Mouse (Mus musculus) lung, embryonic 16.5 days (tissue): ENCODE measurements at regions not wholly inside any gene's neighbourhood (a gene's known extent, or its start where the extent isn't known, plus 50 kb on each side); places are given as distances from the start of the nearest gene placed in this dataset.
A peak's percentile ranks its signal among the peaks of the same experiment; 100 is the strongest.

Source experiments
- ATAC-seq: fragments of 200-750 bp; cut with Nextera tagmentation; 2 replicates; pipeline ENCODE4 v1.8.0; 2017; ENCODE audit warnings: low read depth, mild to moderate bottlenecking, moderate library complexity
- H3K27ac ChIP-seq: fragments of 300-500 bp; sonication (generic); 2 replicates; pipeline ENCODE4 v1.5.1; 2014; ENCODE audit warnings: mild to moderate bottlenecking, control low read depth, low read length
- H3K27me3 ChIP-seq: fragments of 300-500 bp; sonication (generic); 2 replicates; pipeline ENCODE4 v1.6.1; 2014; ENCODE audit warnings: low read depth, low read length, mixed read lengths; ENCODE audit not compliant: control insufficient read depth, insufficient read depth
- H3K36me3 ChIP-seq: fragments of 300-500 bp; sonication (generic); 2 replicates; pipeline ENCODE4 v1.6.1; 2014; ENCODE audit warnings: low read length; ENCODE audit not compliant: control insufficient read depth, insufficient read depth
- H3K4me1 ChIP-seq: fragments of 300-500 bp; sonication (generic); replicated peaks from 2 replicates; pipeline ENCODE4 v1.6.1; 2014; ENCODE audit warnings: low read length, mixed read lengths; ENCODE audit not compliant: control insufficient read depth, insufficient read depth
- H3K4me2 ChIP-seq: fragments of 300-500 bp; sonication (generic); 2 replicates; pipeline ENCODE4 v1.6.1; 2014; ENCODE audit warnings: low read depth, low read length, control low read depth
- H3K4me3 ChIP-seq: fragments of 300-500 bp; sonication (generic); 2 replicates; pipeline ENCODE4 v1.5.1; 2014; ENCODE audit warnings: mild to moderate bottlenecking, low read length, control low read depth
- H3K9ac ChIP-seq: fragments of 300-500 bp; sonication (generic); 2 replicates; pipeline ENCODE4 v1.6.1; 2014; ENCODE audit warnings: low read length, control low read depth
- H3K9me3 ChIP-seq: fragments of 300-500 bp; sonication (generic); 2 replicates; pipeline ENCODE4 v1.6.1; 2016; ENCODE audit warnings: low read length; ENCODE audit not compliant: control insufficient read depth
- WGBS: fragments of 180-500 bp; shearing (Covaris S2); extraction: QIAGEN DNeasy Blood & Tissue Kit; methylation state at CpG from one replicate; pipeline ENCODE4 v1.1.7; 2014; 5-methylcytosine and 5-hydroxymethylcytosine counted together

- Histone ChIP-seq H3K4me2 (no peak overlapping the region), H3K27ac (no peak overlapping the region), H3K36me3 (no peaks in the 10 kb centered on the region), H3K27me3 (no peaks in the 10 kb centered on the region), H3K4me3 (no peak overlapping the region), H3K4me1 (peaks cover 6% of the 10 kb centered on the region), H3K9me3 (no peaks in the 10 kb centered on the region), H3K9ac (no peak overlapping the region)
- peak; percentile 51; the same call in 1 of the 2 replicates for ATAC-seq
- WGBS, result 30% methylated on average over 4 of the region's 4 CpGs
Measured at GRCm38 (mm10) chr9:63861418-63861817, 103.6 kb upstream of the Smad3 start.

- H3K4me3 ChIP-seq, result no peak overlapping the region
- H3K27me3 ChIP-seq, result no peaks in the 10 kb centered on the region
- H3K27ac ChIP-seq, result no peak overlapping the region
- no peaks in the 10 kb centered on the region for H3K36me3 ChIP-seq
- H3K4me1 ChIP-seq, result peaks cover 7% of the 10 kb centered on the region
- no peaks in the 10 kb centered on the region for H3K9me3 ChIP-seq
- no peak for ATAC-seq
- 73% methylated on average over 2 of the region's 2 CpGs for WGBS
- no peak overlapping the region for H3K4me2 ChIP-seq
- no peak overlapping the region for H3K9ac ChIP-seq
Measured at GRCm38 (mm10) chr9:63860196-63860595, 102.4 kb upstream of the Smad3 start.

- Histone ChIP-seq H3K9ac (no peak overlapping the region), H3K4me2 (no peak overlapping the region), H3K4me3 (no peak overlapping the region), H3K27me3 (0 out of 2 replicates have a peak, but pooled peaks cover under 1% of the 10 kb centered on the region), H3K9me3 (no peaks in the 10 kb centered on the region), H3K27ac (peak overlapping the region; percentile 70), H3K4me1 (peaks cover 8% of the 10 kb centered on the region), H3K36me3 (no peaks in the 10 kb centered on the region)
- ATAC-seq, result peak; percentile 67
- 41% methylated on average over 9 of the region's 9 CpGs for WGBS
Measured at GRCm38 (mm10) chr9:63856065-63856736, 98.4 kb upstream of the Smad3 start.

GRCm38 (mm10) chr9:63851809-63852208 lies 94.0 kb upstream of the Smad3 start:
- Histone ChIP-seq H3K9me3 (no peaks in the 10 kb centered on the region), H3K27me3 (0 out of 2 replicates have a peak, but pooled peaks cover 3% of the 10 kb centered on the region), H3K9ac (no peak overlapping the region), H3K4me3 (no peak overlapping the region), H3K27ac (no peak overlapping the region), H3K4me1 (peaks cover 8% of the 10 kb centered on the region), H3K36me3 (no peaks in the 10 kb centered on the region), H3K4me2 (no peak overlapping the region)
- peak; percentile 35 for ATAC-seq
- WGBS, result 35% methylated on average over 12 of the region's 12 CpGs

- Histone ChIP-seq H3K27me3 (0 out of 2 replicates have a peak, but pooled peaks cover 3% of the 10 kb centered on the region), H3K4me2 (no peak overlapping the region), H3K4me3 (no peak overlapping the region), H3K36me3 (no peaks in the 10 kb centered on the region), H3K9me3 (no peaks in the 10 kb centered on the region), H3K9ac (no peak overlapping the region), H3K27ac (no peak overlapping the region), H3K4me1 (peaks cover 4% of the 10 kb centered on the region; the same call in 1 of the 2 replicates)
- WGBS, result 60% methylated on average over 2 of the region's 2 CpGs
- no peak for ATAC-seq
Measured at GRCm38 (mm10) chr9:63850316-63850693, 92.5 kb upstream of the Smad3 start.

GRCm38 (mm10) chr9:63849564-63850315 lies 91.9 kb upstream of the Smad3 start:
- Histone ChIP-seq H3K4me2 (no peak overlapping the region), H3K27me3 (0 out of 2 replicates have a peak, but pooled peaks cover 3% of the 10 kb centered on the region), H3K4me1 (peaks cover 4% of the 10 kb centered on the region; the same call in 1 of the 2 replicates), H3K4me3 (no peak overlapping the region), H3K9ac (no peak overlapping the region), H3K36me3 (no peaks in the 10 kb centered on the region), H3K27ac (no peak overlapping the region), H3K9me3 (no peaks in the 10 kb centered on the region)
- WGBS, result 79% methylated on average over 12 of the region's 12 CpGs
- ATAC-seq, result no peak

- Histone ChIP-seq H3K9ac (no peak overlapping the region), H3K4me1 (no peaks in the 10 kb centered on the region), H3K4me3 (no peak overlapping the region), H3K9me3 (no peaks in the 10 kb centered on the region), H3K27ac (no peak overlapping the region), H3K36me3 (no peaks in the 10 kb centered on the region), H3K4me2 (no peak overlapping the region), H3K27me3 (no peaks in the 10 kb centered on the region)
- WGBS, result 28% methylated on average over 10 of the region's 10 CpGs
- peak; percentile 59 for ATAC-seq
Measured at GRCm38 (mm10) chr9:63843883-63844485, 86.2 kb upstream of the Smad3 start.

GRCm38 (mm10) chr9:63843431-63843830 lies 85.6 kb upstream of the Smad3 start:
- ATAC-seq, result no peak
- Histone ChIP-seq H3K4me1 (no peaks in the 10 kb centered on the region), H3K9ac (no peak overlapping the region), H3K4me2 (no peak overlapping the region), H3K36me3 (no peaks in the 10 kb centered on the region), H3K27me3 (no peaks in the 10 kb centered on the region), H3K27ac (no peak overlapping the region), H3K4me3 (no peak overlapping the region), H3K9me3 (no peaks in the 10 kb centered on the region)
- WGBS, result 51% methylated on average over 2 of the region's 2 CpGs

GRCm38 (mm10) chr9:63841102-63841501 lies 83.3 kb upstream of the Smad3 start:
- Histone ChIP-seq H3K27ac (no peak overlapping the region), H3K4me2 (no peak overlapping the region), H3K36me3 (no peaks in the 10 kb centered on the region), H3K9me3 (no peaks in the 10 kb centered on the region), H3K9ac (no peak overlapping the region), H3K27me3 (no peaks in the 10 kb centered on the region), H3K4me1 (0 out of 2 replicates have a peak, but pooled peaks cover 2% of the 10 kb centered on the region), H3K4me3 (no peak overlapping the region)
- 81% methylated on average over 14 of the region's 14 CpGs for WGBS
- no peak for ATAC-seq
